Mouse (Mus musculus): ENCODE measurements at regions not wholly inside any gene's neighbourhood (a gene's known extent, or its start where the extent isn't known, plus 50 kb on each side); places are given as distances from the start of the nearest gene placed in this dataset.

DNA sequence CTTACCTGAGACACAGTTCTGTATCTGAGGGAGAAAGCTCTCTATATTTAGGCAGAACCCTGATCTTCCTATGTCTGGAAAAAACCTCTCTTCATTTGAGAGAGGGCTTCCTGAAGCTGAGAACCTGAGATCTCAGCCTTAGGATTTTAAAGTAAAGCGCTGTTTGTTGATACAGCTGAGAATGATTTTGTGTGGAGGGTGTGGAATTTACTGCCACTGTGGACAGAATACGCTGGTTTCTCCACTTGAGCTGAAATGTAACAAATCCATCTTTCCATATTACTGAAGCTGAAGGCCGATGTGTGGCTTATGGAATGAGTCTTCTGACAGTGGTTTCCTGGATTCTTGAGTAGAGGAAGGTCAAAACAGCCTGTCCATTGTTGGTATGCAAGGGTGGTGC is 225.2 kb upstream of the Thbs1 start:
- H3K4me2 ChIP-seq (ENCODE audit: low read length) = no peak overlapping the region
- H3K27me3 ChIP-seq (ENCODE audit: insufficient read depth, low read length) = no peaks in the 10 kb centered on the region
- no peak overlapping the region for H3K9ac ChIP-seq (ENCODE audit: low read depth, low read length)
- no peak overlapping the region for H3K4me3 ChIP-seq (replicated peaks; ENCODE audit: low read depth, low read length)
- WGBS = 75% methylated on average over 3 of the region's 3 CpGs
- no peaks in the 10 kb centered on the region for H3K9me3 ChIP-seq (replicated peaks; ENCODE audit: low read length)
- no peaks in the 10 kb centered on the region for H3K36me3 ChIP-seq (ENCODE audit: insufficient read depth, low read length)
- no peak for TF ChIP-seq CTCF (IDR thresholded peaks at IDR 0.05; ENCODE audit: low read depth)
- no peaks in the 10 kb centered on the region for H3K4me1 ChIP-seq (replicated peaks; ENCODE audit: insufficient read depth, low read length)
- H3K27ac ChIP-seq = no peak overlapping the region
- DNase-seq (ENCODE audit: low spot score) (no peak), ATAC-seq (replicated peaks; ENCODE audit: low FRiP score, low read depth) (no peak)

DNA sequence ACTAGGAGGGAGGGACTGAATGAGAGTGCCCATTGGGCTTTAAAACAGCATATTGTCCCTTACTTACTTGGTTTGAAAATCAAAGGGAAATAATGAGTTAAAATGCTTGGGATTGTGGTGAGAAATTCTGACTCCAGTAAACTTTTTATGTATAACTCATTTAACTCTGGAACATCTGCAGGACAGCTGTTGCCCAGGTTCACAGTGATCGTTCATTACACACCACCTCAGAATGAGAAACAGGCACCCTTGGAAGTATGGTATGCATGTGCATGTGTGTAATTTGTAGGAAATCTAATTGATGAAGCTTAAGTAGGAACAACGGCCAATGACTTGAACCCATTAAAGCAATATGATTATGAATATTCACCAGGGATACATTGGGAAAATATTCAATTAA is 210.4 kb upstream of the Thbs1 start:
- no peaks in the 10 kb centered on the region for H3K36me3 ChIP-seq (ENCODE audit: insufficient read depth, low read length)
- no peak for ATAC-seq (replicated peaks; ENCODE audit: low FRiP score, low read depth)

DNA sequence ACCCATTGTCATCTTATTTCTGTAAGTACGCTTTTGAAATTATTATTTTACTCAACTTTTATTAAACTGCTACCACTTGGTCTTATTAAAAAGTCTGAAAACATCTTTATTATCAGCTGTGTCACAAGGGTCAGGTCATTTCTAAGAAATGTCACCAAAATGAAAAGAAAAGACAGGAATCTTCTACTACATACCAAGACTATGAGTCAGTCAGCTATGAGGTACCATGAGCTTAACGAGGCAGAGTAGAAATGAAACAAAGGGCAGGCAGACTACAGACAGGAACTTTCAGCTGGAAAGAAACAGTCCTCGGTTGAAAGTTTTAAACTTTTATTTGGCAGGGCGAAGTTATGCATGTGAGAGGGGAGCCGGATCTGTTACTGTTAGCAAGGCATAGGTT is 208.8 kb upstream of the Thbs1 start:
- TF ChIP-seq CTCF (IDR thresholded peaks at IDR 0.05; ENCODE audit: low read depth) = no peak
- H3K9me3 ChIP-seq (replicated peaks; ENCODE audit: low read length) = no peaks in the 10 kb centered on the region
- no peak for ATAC-seq (replicated peaks; ENCODE audit: low FRiP score, low read depth)

More for the DNA sequence above, 210.4 kb upstream of the Thbs1 start:
- DNase-seq (ENCODE audit: low spot score) = no peak
- Histone ChIP-seq H3K9me3 (replicated peaks; ENCODE audit: low read length) (no peaks in the 10 kb centered on the region), H3K27me3 (ENCODE audit: insufficient read depth, low read length) (no peaks in the 10 kb centered on the region), H3K4me3 (replicated peaks; ENCODE audit: low read depth, low read length) (no peak overlapping the region), H3K9ac (ENCODE audit: low read depth, low read length) (no peak overlapping the region), H3K27ac (no peak overlapping the region), H3K4me2 (ENCODE audit: low read length) (no peak overlapping the region), H3K4me1 (replicated peaks; ENCODE audit: insufficient read depth, low read length) (no peaks in the 10 kb centered on the region)
- WGBS = 86% methylated on average over 2 of the region's 2 CpGs
- no peak for TF ChIP-seq CTCF (IDR thresholded peaks at IDR 0.05; ENCODE audit: low read depth)

DNA sequence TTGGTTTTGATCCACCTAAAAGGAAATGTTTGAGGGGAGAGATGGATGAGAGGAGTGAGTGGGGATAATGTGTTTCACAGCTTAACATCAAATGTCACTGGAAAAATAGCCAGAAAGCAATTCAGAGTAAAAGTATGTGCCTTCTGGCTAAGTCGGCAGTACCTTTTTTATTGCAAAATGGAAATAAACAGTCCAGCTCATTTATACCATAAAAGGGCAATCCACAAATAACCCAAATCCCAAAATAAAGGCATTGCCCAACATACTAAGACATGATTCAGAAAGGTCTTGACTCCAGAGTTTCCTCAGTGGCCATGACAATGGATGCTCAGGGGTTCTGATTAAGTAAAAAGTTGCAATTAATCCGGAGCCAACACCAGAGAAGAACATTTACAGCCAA is 208.0 kb upstream of the Thbs1 start:
- Histone ChIP-seq H3K36me3 (ENCODE audit: insufficient read depth, low read length) (no peaks in the 10 kb centered on the region), H3K4me3 (replicated peaks; ENCODE audit: low read depth, low read length) (no peak overlapping the region), H3K27me3 (ENCODE audit: insufficient read depth, low read length) (no peaks in the 10 kb centered on the region), H3K27ac (no peak overlapping the region), H3K9ac (ENCODE audit: low read depth, low read length) (no peak overlapping the region), H3K4me1 (replicated peaks; ENCODE audit: insufficient read depth, low read length) (no peaks in the 10 kb centered on the region), H3K4me2 (ENCODE audit: low read length) (no peak overlapping the region), H3K9me3 (replicated peaks; ENCODE audit: low read length) (no peaks in the 10 kb centered on the region)
- WGBS = 75% methylated on average over 2 of the region's 2 CpGs
- DNase-seq (ENCODE audit: low spot score) (no peak), ATAC-seq (replicated peaks; ENCODE audit: low FRiP score, low read depth) (no peak)
- TF ChIP-seq CTCF (IDR thresholded peaks at IDR 0.05; ENCODE audit: low read depth) = no peak

More for the DNA sequence above, 208.8 kb upstream of the Thbs1 start:
- 74% methylated on average over 5 of the region's 5 CpGs for WGBS
- no peak overlapping the region for H3K4me3 ChIP-seq (replicated peaks; ENCODE audit: low read depth, low read length)
- no peak overlapping the region for H3K27ac ChIP-seq
- no peaks in the 10 kb centered on the region for H3K27me3 ChIP-seq (ENCODE audit: insufficient read depth, low read length)
- no peak overlapping the region for H3K4me2 ChIP-seq (ENCODE audit: low read length)
- H3K36me3 ChIP-seq (ENCODE audit: insufficient read depth, low read length) = no peaks in the 10 kb centered on the region
- no peak for DNase-seq (ENCODE audit: low spot score)
- no peak overlapping the region for H3K9ac ChIP-seq (ENCODE audit: low read depth, low read length)
- no peaks in the 10 kb centered on the region for H3K4me1 ChIP-seq (replicated peaks; ENCODE audit: insufficient read depth, low read length)

DNA sequence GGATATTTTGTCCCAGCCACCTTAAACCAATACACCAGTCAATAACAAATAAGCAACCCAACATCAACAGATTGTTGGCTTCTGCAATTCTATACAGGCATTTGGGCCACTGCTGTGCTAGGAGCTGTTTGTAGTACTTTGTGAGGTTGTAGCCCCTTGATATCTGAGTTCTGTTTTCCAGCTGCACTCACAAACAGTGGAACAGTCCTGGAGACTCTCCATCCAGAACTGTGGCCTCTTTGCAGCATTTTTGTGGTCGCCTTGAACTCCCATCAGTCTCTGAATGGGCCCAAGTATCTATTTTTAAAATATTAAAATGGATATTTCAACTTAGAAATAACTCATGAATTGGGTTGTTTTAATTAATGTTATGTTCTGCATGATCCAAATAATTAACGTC is 205.2 kb upstream of the Thbs1 start:
- DNase-seq (ENCODE audit: low spot score) = no peak
- no peak overlapping the region for H3K9ac ChIP-seq (ENCODE audit: low read depth, low read length)
- H3K27ac ChIP-seq = no peak overlapping the region
- no peaks in the 10 kb centered on the region for H3K4me1 ChIP-seq (replicated peaks; ENCODE audit: insufficient read depth, low read length)
- no peak for TF ChIP-seq CTCF (IDR thresholded peaks at IDR 0.05; ENCODE audit: low read depth)
- H3K4me2 ChIP-seq (ENCODE audit: low read length) = no peak overlapping the region
- no peaks in the 10 kb centered on the region for H3K9me3 ChIP-seq (replicated peaks; ENCODE audit: low read length)
- H3K27me3 ChIP-seq (ENCODE audit: insufficient read depth, low read length) = no peaks in the 10 kb centered on the region
- ATAC-seq (replicated peaks; ENCODE audit: low FRiP score, low read depth) = no peak
- H3K36me3 ChIP-seq (ENCODE audit: insufficient read depth, low read length) = no peaks in the 10 kb centered on the region
- no peak overlapping the region for H3K4me3 ChIP-seq (replicated peaks; ENCODE audit: low read depth, low read length)
- 92% methylated on average over 2 of the region's 2 CpGs for WGBS

DNA sequence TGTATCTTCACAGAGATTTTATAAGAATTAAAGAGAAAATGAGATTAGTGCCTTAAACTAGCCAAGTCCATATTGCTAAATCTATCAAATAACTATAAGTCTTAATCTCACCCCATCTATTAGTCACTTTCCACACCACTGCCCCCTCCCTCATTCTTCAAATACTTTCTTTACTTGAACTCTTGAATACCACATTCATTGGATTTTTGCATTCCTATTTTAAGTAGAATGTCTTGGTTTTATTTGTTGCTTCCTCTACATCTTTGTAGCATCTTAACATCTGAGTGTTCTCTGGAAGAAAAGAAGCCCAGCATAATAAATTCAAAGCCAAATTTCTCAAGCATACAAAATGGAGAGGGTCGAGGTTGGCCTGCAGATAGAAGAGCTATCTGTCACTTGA is 200.9 kb upstream of the Thbs1 start:
- Histone ChIP-seq H3K36me3 (ENCODE audit: insufficient read depth, low read length) (no peaks in the 10 kb centered on the region), H3K9ac (ENCODE audit: low read depth, low read length) (no peak overlapping the region), H3K27me3 (ENCODE audit: insufficient read depth, low read length) (no peaks in the 10 kb centered on the region), H3K27ac (no peak overlapping the region), H3K4me2 (ENCODE audit: low read length) (no peak overlapping the region), H3K4me3 (replicated peaks; ENCODE audit: low read depth, low read length) (no peak overlapping the region), H3K4me1 (replicated peaks; ENCODE audit: insufficient read depth, low read length) (no peaks in the 10 kb centered on the region), H3K9me3 (replicated peaks; ENCODE audit: low read length) (no peaks in the 10 kb centered on the region)
- ATAC-seq (replicated peaks; ENCODE audit: low FRiP score, low read depth) (no peak), DNase-seq (ENCODE audit: low spot score) (peak; percentile 59)
- 45% methylated on average over 1 of the region's 1 CpGs for WGBS
- no peak for TF ChIP-seq CTCF (IDR thresholded peaks at IDR 0.05; ENCODE audit: low read depth)

DNA sequence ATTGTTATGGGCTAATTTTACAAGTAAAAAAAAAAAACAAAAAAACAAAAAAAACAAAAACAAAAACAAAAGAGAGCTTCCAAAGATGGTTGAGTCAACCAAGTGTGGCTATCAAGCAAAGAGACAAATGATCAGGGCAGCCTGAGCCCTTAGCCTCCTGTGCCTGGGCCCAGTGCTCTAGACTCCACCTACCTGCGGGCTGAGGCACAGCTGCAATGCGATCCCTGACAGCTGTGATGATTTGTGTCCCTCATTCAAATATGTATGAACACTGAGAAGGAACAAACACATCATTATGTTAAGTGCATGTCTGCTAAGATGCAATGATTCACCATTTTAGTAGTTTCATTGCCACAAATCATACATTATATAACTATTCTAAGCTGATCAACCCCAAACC is 199.0 kb upstream of the Thbs1 start:
- peak; percentile 17; the same call in 1 of the 2 replicates for TF ChIP-seq CTCF (IDR thresholded peaks at IDR 0.05; ENCODE audit: low read depth)
- no peak for DNase-seq (ENCODE audit: low spot score)
- 65% methylated on average over 2 of the region's 2 CpGs for WGBS
- Histone ChIP-seq H3K9me3 (replicated peaks; ENCODE audit: low read length) (no peaks in the 10 kb centered on the region), H3K9ac (ENCODE audit: low read depth, low read length) (no peak overlapping the region), H3K4me3 (replicated peaks; ENCODE audit: low read depth, low read length) (no peak overlapping the region), H3K36me3 (ENCODE audit: insufficient read depth, low read length) (no peaks in the 10 kb centered on the region), H3K4me2 (ENCODE audit: low read length) (no peak overlapping the region), H3K27ac (no peak overlapping the region), H3K4me1 (replicated peaks; ENCODE audit: insufficient read depth, low read length) (no peaks in the 10 kb centered on the region), H3K27me3 (ENCODE audit: insufficient read depth, low read length) (no peaks in the 10 kb centered on the region)
- ATAC-seq (replicated peaks; ENCODE audit: low FRiP score, low read depth) = no peak

Measured in kidney, postnatal 0 days (tissue).